ENCODE assay signal across 9 mouse cellular contexts in the genomic region with DNA sequence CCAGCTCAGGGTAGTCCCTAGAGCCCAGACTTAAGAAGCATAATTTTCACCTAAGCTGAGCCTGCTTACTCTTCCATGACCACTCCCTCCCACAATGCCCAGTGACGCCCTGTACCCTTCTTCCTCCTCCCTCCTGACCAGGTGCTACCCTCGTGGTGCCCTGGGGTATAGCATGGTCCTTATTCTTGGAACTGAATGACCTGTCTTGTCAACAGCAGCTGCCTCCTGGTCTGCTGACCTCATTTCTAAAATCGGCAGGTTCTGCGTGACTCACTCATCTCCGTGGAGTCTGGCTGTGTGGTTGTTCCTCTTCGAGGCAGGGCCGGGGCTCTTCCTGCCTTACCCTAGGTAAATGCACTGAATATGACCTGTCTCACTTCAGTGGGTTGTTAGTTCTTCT. TPM values are rescaled to one million over a fixed set of nuclear protein-coding genes. Genes with fewer than 3 reads are reported as not detected.
DNase-seq lines count a peak whose midpoint lies in the region; ATAC-seq and TF ChIP-seq lines count a peak whose summit lies in the region.
"Had no signal": no experiment of that assay in that cellular context is flagged by ENCODE, and none has a peak within 500 bp of the region (broad histone marks: within the 10 kb centered on the region; RNA-seq: fewer than 3 reads in every experiment).

No protein-coding gene starts in this region.

- H3K9me3 ChIP-seq in intestine, embryonic 16.5 days (ENCODE audit: control insufficient read depth, low read length), result no peaks in the 10 kb centered on the region
- no peaks in the 10 kb centered on the region for H3K9me3 ChIP-seq in intestine, embryonic 15.5 days
- no peaks in the 10 kb centered on the region for H3K9me3 ChIP-seq in CH12.LX (replicated peaks; ENCODE audit: low read length)
- no peaks in the 10 kb centered on the region; the same call in 1 of the 2 replicates for H3K9me3 ChIP-seq in liver, embryonic 11.5 days (ENCODE audit: control insufficient read depth, low read length)
- H3K9me3 ChIP-seq: midbrain, embryonic 12.5 days had no signal

- TF ChIP-seq EP300 in CH12.LX (IDR thresholded peaks at IDR 0.05; ENCODE audit: low read length), result peak; percentile 57; the same call in 1 of the 2 replicates

- dilution Hi-C loops in CH12.LX (cut with MboI; ENCODE audit: extremely low pct_ligation_motif_present, extremely low pct_unique_long_range_greater_than_20kb, low sequenced_read_pairs), result no loop called here

- no peak overlapping the region for H3K4me3 ChIP-seq in intestine, embryonic 16.5 days (ENCODE audit: low read length)
- H3K4me3 ChIP-seq in intestine, embryonic 15.5 days (replicated peaks), result no peak overlapping the region
- H3K4me3 ChIP-seq in CH12.LX (replicated peaks in 1 of 3; ENCODE audit: low read depth in 2 of 3, low read length in 2 of 3, poor library complexity in 1 of 3), result no peak overlapping the region
- no peak overlapping the region for H3K4me3 ChIP-seq in cerebellum, adult 2 months (replicated peaks; ENCODE audit: insufficient read depth, low read depth, low read length)
- H3K4me3 ChIP-seq in liver, embryonic 11.5 days (ENCODE audit: low read depth, low read length), result no peak overlapping the region
- H3K4me3 ChIP-seq: midbrain, embryonic 12.5 days had no signal

- H3K36me3 ChIP-seq in intestine, embryonic 16.5 days (ENCODE audit: control insufficient read depth, insufficient read depth, low read length), result no peaks in the 10 kb centered on the region
- no peaks in the 10 kb centered on the region for H3K36me3 ChIP-seq in intestine, embryonic 15.5 days
- H3K36me3 ChIP-seq in CH12.LX (replicated peaks in 1 of 2; ENCODE audit: control insufficient read depth in 1 of 2, insufficient read depth in 1 of 2, low read length in 1 of 2), result no peaks in the 10 kb centered on the region
- H3K36me3 ChIP-seq in liver, embryonic 11.5 days (ENCODE audit: control insufficient read depth, insufficient read depth, low read length), result no peaks in the 10 kb centered on the region
- H3K36me3 ChIP-seq: midbrain, embryonic 12.5 days had no signal

- no peak overlapping the region for H3K9ac ChIP-seq in intestine, embryonic 16.5 days (ENCODE audit: low read depth, low read length)
- H3K9ac ChIP-seq in intestine, embryonic 15.5 days, result no peak overlapping the region
- no peak overlapping the region for H3K9ac ChIP-seq in CH12.LX (ENCODE audit: insufficient read depth, low read depth)
- no peak overlapping the region for H3K9ac ChIP-seq in liver, embryonic 11.5 days (ENCODE audit: low read depth, low read length)
- H3K9ac ChIP-seq: midbrain, embryonic 12.5 days had no signal

- DNase-seq in CH12.LX (ENCODE audit: extremely low read depth), result peak; percentile 83
- DNase-seq in cerebellum, adult 2 months, result peak; percentile 67 to 81
- DNase-seq in lung, postnatal 14 days, result no peak
- DNase-seq in liver, embryonic 11.5 days (ENCODE audit: low spot score), result no peak
- DNase-seq in kidney, postnatal 10 days, result no peak

- 70% methylated on average over 7 of the region's 7 CpGs for WGBS in intestine, embryonic 16.5 days
- 56% methylated on average over 7 of the region's 7 CpGs for WGBS in intestine, embryonic 15.5 days
- 14% methylated on average over 7 of the region's 7 CpGs for WGBS in cerebellum, adult 2 months
- WGBS in liver, embryonic 11.5 days, result 35% methylated on average over 7 of the region's 7 CpGs

- no peaks in the 10 kb centered on the region for H3K79me2 ChIP-seq in CH12.LX (replicated peaks; ENCODE audit: control insufficient read depth, extremely low read depth, insufficient read depth, poor library complexity, severe bottlenecking)

- TF ChIP-seq POLR2A in CH12.LX (IDR thresholded peaks at IDR 0.05; ENCODE audit: low read depth, low read length), result no peak
- TF ChIP-seq POLR2A in cerebellum, adult 2 months (IDR thresholded peaks at IDR 0.05; ENCODE audit: borderline replicate concordance, insufficient read depth, low read length), result no peak

- peaks cover 34% of the 10 kb centered on the region for H3K4me1 ChIP-seq in intestine, embryonic 16.5 days (ENCODE audit: control insufficient read depth, insufficient read depth, low read length)
- peaks cover 33% of the 10 kb centered on the region for H3K4me1 ChIP-seq in intestine, embryonic 15.5 days (replicated peaks)
- peaks cover 12 to 46% of the 10 kb centered on the region in 2 experiments for H3K4me1 ChIP-seq in CH12.LX (ENCODE audit: control insufficient read depth in 1 of 2, insufficient read depth in 2 of 2)
- H3K4me1 ChIP-seq in cerebellum, adult 2 months (ENCODE audit: control insufficient read depth, insufficient read depth, low read length), result peaks cover 15% of the 10 kb centered on the region
- peaks cover 11% of the 10 kb centered on the region for H3K4me1 ChIP-seq in liver, embryonic 11.5 days (replicated peaks; ENCODE audit: control insufficient read depth, insufficient read depth, low read length)

- peak overlapping the region; percentile 11; the same call in 1 of the 2 replicates for H3K27ac ChIP-seq in intestine, embryonic 16.5 days (ENCODE audit: low read length)
- no peak overlapping the region for H3K27ac ChIP-seq in intestine, embryonic 15.5 days
- H3K27ac ChIP-seq in CH12.LX (ENCODE audit: insufficient read depth, low read depth), result no peak overlapping the region
- no peak overlapping the region for H3K27ac ChIP-seq in cerebellum, adult 2 months (ENCODE audit: insufficient read depth, low read length)
- H3K27ac ChIP-seq in liver, embryonic 11.5 days (ENCODE audit: low read depth, low read length), result no peak overlapping the region
- H3K27ac ChIP-seq: midbrain, embryonic 12.5 days had no signal

- H3K4me2 ChIP-seq in intestine, embryonic 16.5 days (ENCODE audit: low read depth, low read length), result no peak overlapping the region
- no peak overlapping the region for H3K4me2 ChIP-seq in intestine, embryonic 15.5 days (replicated peaks)
- H3K4me2 ChIP-seq in CH12.LX (ENCODE audit: insufficient read depth, low read depth, poor library complexity, severe bottlenecking), result peak overlapping the region; percentile 6; the same call in 1 of the 2 replicates
- no peak overlapping the region for H3K4me2 ChIP-seq in liver, embryonic 11.5 days
- H3K4me2 ChIP-seq: midbrain, embryonic 12.5 days had no signal

- TF ChIP-seq CTCF in CH12.LX (conservative IDR thresholded peaks at IDR 0.05 in 1 of 2, IDR thresholded peaks at IDR 0.05 in 1 of 2; ENCODE audit: low read depth in 2 of 2, low read length in 2 of 2), result no peak
- peak; percentile 33; the same call in 1 of the 2 replicates for TF ChIP-seq CTCF in cerebellum, adult 2 months (IDR thresholded peaks at IDR 0.05; ENCODE audit: borderline replicate concordance, insufficient read depth, low read depth, low read length)

- in situ Hi-C loops in CH12.LX (cut with MboI; ENCODE audit: low pct_ligation_motif_present, low pct_unique_long_range_greater_than_20kb, low sequenced_read_pairs), result no loop called here

- no peaks in the 10 kb centered on the region for H3K27me3 ChIP-seq in intestine, embryonic 16.5 days (replicated peaks; ENCODE audit: control insufficient read depth, insufficient read depth, low read length)
- no peaks in the 10 kb centered on the region for H3K27me3 ChIP-seq in intestine, embryonic 15.5 days (replicated peaks)
- peaks cover 9% of the 10 kb centered on the region for H3K27me3 ChIP-seq in CH12.LX (replicated peaks)
- H3K27me3 ChIP-seq in cerebellum, adult 2 months (ENCODE audit: control insufficient read depth, insufficient read depth, low read length), result no peaks in the 10 kb centered on the region
- H3K27me3 ChIP-seq in liver, embryonic 11.5 days (replicated peaks; ENCODE audit: control insufficient read depth, insufficient read depth, low read length), result no peaks in the 10 kb centered on the region

- ATAC-seq in intestine, embryonic 16.5 days, result no peak
- no peak for ATAC-seq in intestine, embryonic 15.5 days
- ATAC-seq in neutrophil, adult 5-6 weeks (ENCODE audit: extremely low read depth, insufficient number of reproducible peaks, low FRiP score, poor library complexity, severe bottlenecking), result peak; percentile 76
- ATAC-seq in liver, embryonic 11.5 days (replicated peaks; ENCODE audit: low FRiP score), result no peak

- no peak for TF ChIP-seq RAD21 in CH12.LX (IDR thresholded peaks at IDR 0.05; ENCODE audit: low read depth, low read length)

TF ChIP-seq in CH12.LX, 34 proteins besides CTCF, POLR2A, EP300 and RAD21 (continues in another document):
- TF ChIP-seq IRF4 (IDR thresholded peaks at IDR 0.05; ENCODE audit: low read depth, low read length) (no peak), NRF1 (IDR thresholded peaks at IDR 0.05; ENCODE audit: low read depth, low read length) (no peak), USF1 (IDR thresholded peaks at IDR 0.05; ENCODE audit: low read depth, low read length) (no peak), E2F4 (IDR thresholded peaks at IDR 0.05; ENCODE audit: insufficient replicate concordance, low read depth, low read length) (no peak), GABPA (IDR thresholded peaks at IDR 0.05; ENCODE audit: insufficient replicate concordance, low read depth, low read length) (no peak), ETS1 (conservative IDR thresholded peaks at IDR 0.05; ENCODE audit: low read depth, low read length) (peak; percentile 90), SMC3 (IDR thresholded peaks at IDR 0.05; ENCODE audit: low read depth, low read length) (no peak), ZKSCAN1 (IDR thresholded peaks at IDR 0.05; ENCODE audit: borderline replicate concordance, low read depth, low read length) (no peak), MYC (IDR thresholded peaks at IDR 0.05; ENCODE audit: low read depth, low read length) (no peak), ELF1 (IDR thresholded peaks at IDR 0.05; ENCODE audit: low read depth, low read length) (peak; percentile 18; the same call in 1 of the 2 replicates), MAX (IDR thresholded peaks at IDR 0.05; ENCODE audit: low read length) (peak; percentile 21; the same call in 1 of the 2 replicates), MXI1 (IDR thresholded peaks at IDR 0.05; ENCODE audit: low read depth, low read length) (0 out of 2 replicates have a peak, but pooled peaks have one; percentile 34), JUN (IDR thresholded peaks at IDR 0.05; ENCODE audit: insufficient read depth, low read depth, low read length) (peak; percentile 67), CHD1 (IDR thresholded peaks at IDR 0.05; ENCODE audit: low read depth, low read length) (no peak), MEF2A (IDR thresholded peaks at IDR 0.05; ENCODE audit: borderline replicate concordance, low read depth, low read length) (peak; percentile 95), MAFK (IDR thresholded peaks at IDR 0.05; ENCODE audit: insufficient replicate concordance, low read length) (no peak)

RNA-seq across cellular contexts. Expression of gene Medag, which starts 37.5 kb away (rescaled TPM):
- polyA plus RNA-seq in intestine, embryonic 16.5 days (2015; fragmentation: Nextera tagmentation; extraction: Ambion mirVana), result 1.8 and 2.0 TPM in 2 replicates
- polyA plus RNA-seq in intestine, embryonic 15.5 days (2015; fragmentation: Nextera tagmentation; extraction: Ambion mirVana), result 2.2 and 2.4 TPM in 2 replicates
- total RNA-seq in CH12.LX (2012; rRNA removed) (not detected in 2 replicates), CH12.LX (2014; rRNA removed) (not detected in 2 replicates)
- polyA plus RNA-seq in CH12.LX (2012; ENCODE audit: insufficient read length, low read depth), result not detected in 2 replicates
- 14.2 and 14.7 TPM in 2 replicates for polyA plus RNA-seq in cerebellum, adult 2 months (2012; rRNA removed)
- total RNA-seq in neutrophil, adult 5-6 weeks (2017), result not detected in 2 replicates
- polyA plus RNA-seq in liver, embryonic 11.5 days (2014; fragmentation: Nextera tagmentation; extraction: Ambion mirVana), result 0.75 and 1.2 TPM in 2 replicates

Comparison
In these comparisons a context has a peak if more than half of its experiments do, and no peak if none do; other contexts are left out.
1. DNase-seq: peak in CH12.LX (single experiment) and cerebellum, adult 2 months (2 of 2); none in lung, postnatal 14 days (single experiment), liver, embryonic 11.5 days (single experiment) and kidney, postnatal 10 days (single experiment).